Mouse (Mus musculus) E14TG2a.4 (cell line): ENCODE measurements around the gene Mtch1.

Source experiments
- H3K27me3 ChIP-seq: 2 replicates; pipeline ENCODE4 v1.6.1; 2014; ENCODE audit warnings: low read length, control low read depth; ENCODE audit not compliant: insufficient read depth
- H3K36me3 ChIP-seq: 2 replicates; pipeline ENCODE4 v1.6.1; 2014; ENCODE audit warnings: low read length, control low read depth; ENCODE audit not compliant: insufficient read depth
- H3K4me1 ChIP-seq: replicated peaks from 2 replicates; pipeline ENCODE4 v1.6.1; 2014; ENCODE audit warnings: low read depth, low read length, control low read depth
- H3K4me3 ChIP-seq: replicated peaks from 2 replicates; pipeline ENCODE4 v1.5.1; 2014; ENCODE audit warnings: mild to moderate bottlenecking, low read length
- H3K9me3 ChIP-seq: 2 replicates; pipeline ENCODE4 v1.6.1; 2014; ENCODE audit warnings: low read length, control low read depth
- CTCF ChIP-seq: conservative IDR thresholded peaks from 2 replicates; pipeline ENCODE4 v1.5.1; 2014; ENCODE audit warnings: low read length
- NANOG ChIP-seq: IDR thresholded peaks from 2 replicates; pipeline ENCODE4 v1.6.1; 2014; ENCODE audit warnings: borderline replicate concordance, low read length, mixed read lengths
- POU5F1 ChIP-seq: IDR thresholded peaks from 2 replicates; pipeline ENCODE4 v1.6.1; 2014; ENCODE audit warnings: low read length, borderline replicate concordance

The Mtch1 gene

GRCm38 (mm10) chr17:29388978-29389377, 41.2 kb upstream of the Mtch1 start:
- TF ChIP-seq CTCF (no peak), NANOG (no peak), POU5F1 (no peak)
- H3K36me3 ChIP-seq, result no peaks in the 10 kb centered on the region
- no peaks in the 10 kb centered on the region for H3K9me3 ChIP-seq
- H3K4me3 ChIP-seq, result peak overlapping the region; percentile 21
- H3K27me3 ChIP-seq, result peaks cover 19% of the 10 kb centered on the region
- H3K4me1 ChIP-seq, result peaks cover 69% of the 10 kb centered on the region

GRCm38 (mm10) chr17:29385746-29386145, 38.0 kb upstream of the Mtch1 start:
- Histone ChIP-seq H3K36me3 (no peaks in the 10 kb centered on the region), H3K9me3 (no peaks in the 10 kb centered on the region), H3K4me3 (no peak overlapping the region), H3K4me1 (peaks cover 56% of the 10 kb centered on the region), H3K27me3 (peaks cover 11% of the 10 kb centered on the region)
- TF ChIP-seq NANOG (no peak; the same call in 1 of the 2 replicates), CTCF (no peak), POU5F1 (no peak)

GRCm38 (mm10) chr17:29384850-29385438, 37.2 kb upstream of the Mtch1 start:
- H3K4me3 ChIP-seq, result no peak overlapping the region
- H3K27me3 ChIP-seq, result peaks cover 12% of the 10 kb centered on the region
- H3K9me3 ChIP-seq, result no peaks in the 10 kb centered on the region
- H3K4me1 ChIP-seq, result peaks cover 56% of the 10 kb centered on the region
- no peak for TF ChIP-seq POU5F1
- no peak for TF ChIP-seq NANOG
- no peak for TF ChIP-seq CTCF
- no peaks in the 10 kb centered on the region for H3K36me3 ChIP-seq

GRCm38 (mm10) chr17:29383923-29384322, 36.2 kb upstream of the Mtch1 start:
- Histone ChIP-seq H3K36me3 (no peaks in the 10 kb centered on the region), H3K4me3 (no peak overlapping the region), H3K9me3 (no peaks in the 10 kb centered on the region), H3K27me3 (peaks cover 13% of the 10 kb centered on the region), H3K4me1 (peaks cover 48% of the 10 kb centered on the region)
- TF ChIP-seq NANOG, result no peak
- TF ChIP-seq POU5F1, result no peak
- TF ChIP-seq CTCF, result no peak

GRCm38 (mm10) chr17:29382417-29382816, 34.7 kb upstream of the Mtch1 start:
- H3K4me3 ChIP-seq, result no peak overlapping the region
- TF ChIP-seq POU5F1 (no peak), CTCF (no peak), NANOG (no peak)
- H3K4me1 ChIP-seq, result peaks cover 39% of the 10 kb centered on the region
- H3K9me3 ChIP-seq, result no peaks in the 10 kb centered on the region
- peaks cover 10% of the 10 kb centered on the region for H3K27me3 ChIP-seq
- no peaks in the 10 kb centered on the region for H3K36me3 ChIP-seq

GRCm38 (mm10) chr17:29381472-29381871, 33.7 kb upstream of the Mtch1 start:
- Histone ChIP-seq H3K4me1 (peaks cover 39% of the 10 kb centered on the region), H3K36me3 (no peaks in the 10 kb centered on the region), H3K4me3 (no peak overlapping the region), H3K27me3 (peaks cover 10% of the 10 kb centered on the region), H3K9me3 (no peaks in the 10 kb centered on the region)
- TF ChIP-seq NANOG (no peak), CTCF (no peak), POU5F1 (no peak)

- H3K9me3 ChIP-seq, result no peaks in the 10 kb centered on the region
- no peaks in the 10 kb centered on the region for H3K36me3 ChIP-seq
- H3K4me1 ChIP-seq, result peaks cover 32% of the 10 kb centered on the region
- H3K27me3 ChIP-seq, result peaks cover 10% of the 10 kb centered on the region
- no peak overlapping the region for H3K4me3 ChIP-seq
- TF ChIP-seq CTCF (no peak), NANOG (no peak), POU5F1 (no peak)
Observed at GRCm38 (mm10) chr17:29380241-29380640, 32.5 kb upstream of the Mtch1 start.

- no peaks in the 10 kb centered on the region for H3K9me3 ChIP-seq
- TF ChIP-seq CTCF, result no peak
- no peak for TF ChIP-seq NANOG
- no peak for TF ChIP-seq POU5F1
- H3K27me3 ChIP-seq, result 0 out of 2 replicates have a peak, but pooled peaks cover 3% of the 10 kb centered on the region
- no peak overlapping the region for H3K4me3 ChIP-seq
- H3K36me3 ChIP-seq, result no peaks in the 10 kb centered on the region
- peaks cover 25% of the 10 kb centered on the region for H3K4me1 ChIP-seq
Observed at GRCm38 (mm10) chr17:29378056-29378455, 30.3 kb upstream of the Mtch1 start.

GRCm38 (mm10) chr17:29375871-29376270, 28.1 kb upstream of the Mtch1 start:
- no peaks in the 10 kb centered on the region for H3K9me3 ChIP-seq
- H3K27me3 ChIP-seq, result 0 out of 2 replicates have a peak, but pooled peaks cover 3% of the 10 kb centered on the region
- H3K36me3 ChIP-seq, result no peaks in the 10 kb centered on the region
- H3K4me3 ChIP-seq, result no peak overlapping the region
- TF ChIP-seq CTCF (no peak), POU5F1 (no peak), NANOG (no peak)
- peaks cover 19% of the 10 kb centered on the region for H3K4me1 ChIP-seq
